Mouse (Mus musculus): Measurements from ENCODE around the gene Ikzf4. TPM values are rescaled to one million over a fixed set of nuclear protein-coding genes. Genes with fewer than 3 reads are reported as not detected.

The Ikzf4 gene
- polyA plus RNA-seq, 1 experiment from 2014 or later: 8.3 TPM

Small RNA genes lying within 50 kb of the gene (microRNA-seq; reads per million reads assigned to microRNA genes)
- gene Mir6917: not detected

Other genes with a start within 250 kb of the Ikzf4 start
- not detected in 2 replicates for gene Slc39a5, start 244.8 kb downstream of the Ikzf4 start, polyA plus RNA-seq (2016; fragmentation: Nextera tagmentation; extraction: Ambion mirVana)
- 109 and 115 TPM in 2 replicates for gene Nabp2, start 234.5 kb downstream of the Ikzf4 start, polyA plus RNA-seq (2016; fragmentation: Nextera tagmentation; extraction: Ambion mirVana)
- gene Rnf41, start 234.3 kb downstream of the Ikzf4 start, polyA plus RNA-seq (2016; fragmentation: Nextera tagmentation; extraction: Ambion mirVana): 61.3 and 61.4 TPM in 2 replicates
- 174 and 177 TPM in 2 replicates for gene Smarcc2, start 186.7 kb downstream of the Ikzf4 start, polyA plus RNA-seq (2016; fragmentation: Nextera tagmentation; extraction: Ambion mirVana)
- gene Myl6, start 151.8 kb downstream of the Ikzf4 start, polyA plus RNA-seq (2016; fragmentation: Nextera tagmentation; extraction: Ambion mirVana): 879 and 909 TPM in 2 replicates
- 3.1 and 3.9 TPM in 2 replicates for gene Myl6b, start 147.3 kb downstream of the Ikzf4 start, polyA plus RNA-seq (2016; fragmentation: Nextera tagmentation; extraction: Ambion mirVana)
- 38.3 and 45.3 TPM in 2 replicates for gene Esyt1, start 120.1 kb downstream of the Ikzf4 start, polyA plus RNA-seq (2016; fragmentation: Nextera tagmentation; extraction: Ambion mirVana)
- gene Zc3h10, start 98.2 kb downstream of the Ikzf4 start, polyA plus RNA-seq (2016; fragmentation: Nextera tagmentation; extraction: Ambion mirVana): 18.9 and 20.3 TPM in 2 replicates
- 2,521 and 2,605 TPM in 2 replicates for gene Rpl41, start 96.7 kb downstream of the Ikzf4 start, polyA plus RNA-seq (2016; fragmentation: Nextera tagmentation; extraction: Ambion mirVana)
- 155 and 156 TPM in 2 replicates for gene Pa2g4, start 80.0 kb downstream of the Ikzf4 start, polyA plus RNA-seq (2016; fragmentation: Nextera tagmentation; extraction: Ambion mirVana)
- gene Erbb3, start 56.3 kb downstream of the Ikzf4 start, polyA plus RNA-seq (2016; fragmentation: Nextera tagmentation; extraction: Ambion mirVana): 14.6 and 16.0 TPM in 2 replicates
- gene Rps26, start 19.2 kb downstream of the Ikzf4 start, polyA plus RNA-seq (2016; fragmentation: Nextera tagmentation; extraction: Ambion mirVana): 471 and 498 TPM in 2 replicates
- 13.9 and 15.6 TPM in 2 replicates for gene Suox, start 28.1 kb upstream of the Ikzf4 start, polyA plus RNA-seq (2016; fragmentation: Nextera tagmentation; extraction: Ambion mirVana)
- 90.8 and 101 TPM in 2 replicates for gene Rab5b, start 50.3 kb upstream of the Ikzf4 start, polyA plus RNA-seq (2016; fragmentation: Nextera tagmentation; extraction: Ambion mirVana)
- gene Pmel, start 58.2 kb upstream of the Ikzf4 start, polyA plus RNA-seq (2016; fragmentation: Nextera tagmentation; extraction: Ambion mirVana): 2.4 and 3.7 TPM in 2 replicates
- 64.0 and 65.8 TPM in 2 replicates for gene Cdk2, start 59.0 kb upstream of the Ikzf4 start, polyA plus RNA-seq (2016; fragmentation: Nextera tagmentation; extraction: Ambion mirVana)
- 5.5 and 6.8 TPM in 2 replicates for gene Dgka, start 98.9 kb upstream of the Ikzf4 start, polyA plus RNA-seq (2016; fragmentation: Nextera tagmentation; extraction: Ambion mirVana)
- 49.1 and 50.5 TPM in 2 replicates for gene Pym1, start 101.9 kb upstream of the Ikzf4 start, polyA plus RNA-seq (2016; fragmentation: Nextera tagmentation; extraction: Ambion mirVana)
- gene Mmp19, start 144.9 kb upstream of the Ikzf4 start, polyA plus RNA-seq (2016; fragmentation: Nextera tagmentation; extraction: Ambion mirVana): 0.28 and 0.54 TPM in 2 replicates
- gene Dnajc14, start 158.1 kb upstream of the Ikzf4 start, polyA plus RNA-seq (2016; fragmentation: Nextera tagmentation; extraction: Ambion mirVana): 60.2 and 63.3 TPM in 2 replicates
- 18.7 and 19.7 TPM in 2 replicates for gene Tmem198b, start 158.4 kb upstream of the Ikzf4 start, polyA plus RNA-seq (2016; fragmentation: Nextera tagmentation; extraction: Ambion mirVana)
- 198 and 235 TPM in 2 replicates for gene Sarnp, start 171.3 kb upstream of the Ikzf4 start, polyA plus RNA-seq (2016; fragmentation: Nextera tagmentation; extraction: Ambion mirVana)
- 31.2 and 37.2 TPM in 2 replicates for gene Ormdl2, start 175.7 kb upstream of the Ikzf4 start, polyA plus RNA-seq (2016; fragmentation: Nextera tagmentation; extraction: Ambion mirVana)
- gene Gdf11, start 245.7 kb upstream of the Ikzf4 start, polyA plus RNA-seq (2016; fragmentation: Nextera tagmentation; extraction: Ambion mirVana): 20.1 and 20.4 TPM in 2 replicates